Mouse (Mus musculus): ENCODE measurements around the gene Sh2d3c. TPM values are rescaled to one million over a fixed set of nuclear protein-coding genes. Genes with fewer than 3 reads are reported as not detected.

Sh2d3c gene
- total RNA-seq, 1 experiment, result 1.8 TPM

DNA sequence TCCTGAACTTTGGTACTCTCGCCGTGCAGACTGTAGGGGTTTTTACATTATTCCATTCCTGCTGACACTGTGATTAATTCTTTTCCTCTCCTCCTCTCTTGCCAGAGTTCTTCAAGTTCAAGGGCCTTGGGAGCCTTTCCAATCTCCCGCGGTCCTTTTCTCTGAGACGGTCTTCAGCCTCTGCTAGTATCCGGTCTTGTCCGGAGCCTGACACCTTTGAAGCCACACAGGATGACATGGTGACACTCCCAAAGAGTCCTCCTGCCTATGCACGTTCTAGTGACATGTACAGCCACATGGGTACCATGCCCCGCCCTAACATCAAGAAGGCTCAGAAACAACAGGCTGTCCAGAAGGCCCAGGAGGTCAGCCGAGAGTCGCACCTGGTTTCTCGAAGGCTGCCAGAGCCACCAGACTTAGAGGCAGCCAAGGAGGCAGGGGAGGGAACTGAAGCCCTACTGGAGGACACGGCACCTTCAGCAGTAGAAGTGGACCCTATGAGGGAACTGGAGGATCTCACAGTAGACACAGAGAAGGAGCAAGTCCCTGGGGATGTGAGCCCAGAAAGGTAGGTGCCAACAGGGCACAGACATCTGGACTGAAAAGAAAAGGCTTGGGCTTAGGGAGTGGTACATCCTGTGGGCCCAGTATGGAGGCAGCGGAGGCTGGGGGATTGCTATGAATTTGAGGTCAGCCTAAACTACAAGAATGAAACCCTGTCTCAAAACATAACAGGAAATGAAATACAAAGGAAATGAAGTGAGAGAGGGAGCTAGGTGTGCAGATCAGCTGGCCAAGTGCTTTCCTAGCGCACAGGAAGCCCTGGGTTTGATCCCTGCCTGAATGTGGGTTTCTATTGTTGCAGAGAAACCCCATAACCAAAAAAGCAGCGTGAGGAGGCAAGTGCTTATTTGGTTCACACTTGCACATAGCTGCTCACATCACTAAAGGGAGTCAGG, 4.3 kb downstream of the Sh2d3c start:
- TF ChIP-seq MAFK (IDR thresholded peaks at IDR 0.05; ENCODE audit: insufficient read depth, low read depth, low read length), result no peak
- TF ChIP-seq CHD2 (IDR thresholded peaks at IDR 0.05; ENCODE audit: low read depth, low read length), result no peak
- TF ChIP-seq ZC3H11A (IDR thresholded peaks at IDR 0.05; ENCODE audit: borderline replicate concordance, low read depth, low read length), result no peak
- no peak for TF ChIP-seq ZNF384 (IDR thresholded peaks at IDR 0.05; ENCODE audit: low read depth, low read length)
- no peak for TF ChIP-seq HCFC1 (IDR thresholded peaks at IDR 0.05; ENCODE audit: borderline replicate concordance, insufficient read depth, low read length)
- peaks cover 2 to 8% of the 10 kb centered on the region in 2 experiments; a peak in 2 of 4 replicates for H3K4me1 ChIP-seq (ENCODE audit: control insufficient read depth in 2 of 2, insufficient read depth in 2 of 2, low read length in 2 of 2, poor library complexity in 1 of 2)
- H3K27ac ChIP-seq (ENCODE audit: insufficient read depth, low read depth, low read length, poor library complexity, severe bottlenecking), result no peak overlapping the region
- H3K36me3 ChIP-seq (ENCODE audit: control insufficient read depth, insufficient read depth, low read length, poor library complexity, severe bottlenecking), result no peaks in the 10 kb centered on the region
- no peak overlapping the region for H3K4me3 ChIP-seq (ENCODE audit: insufficient read depth in 1 of 2, low read depth in 1 of 2, low read length in 2 of 2, poor library complexity in 1 of 2, severe bottlenecking in 1 of 2)
- no peak for DNase-seq (ENCODE audit: low read depth, low spot score)
- in situ Hi-C loops (cut with MboI; ENCODE audit: low sequenced_read_pairs in 2 of 2, unreplicated experiment in 2 of 2), result no loop called here
- H3K9ac ChIP-seq (ENCODE audit: insufficient read depth, low read depth, low read length, poor library complexity, severe bottlenecking), result no peak overlapping the region
- H3K9me3 ChIP-seq (ENCODE audit: control insufficient read depth, insufficient read depth, low read depth, low read length), result no peaks in the 10 kb centered on the region

DNA sequence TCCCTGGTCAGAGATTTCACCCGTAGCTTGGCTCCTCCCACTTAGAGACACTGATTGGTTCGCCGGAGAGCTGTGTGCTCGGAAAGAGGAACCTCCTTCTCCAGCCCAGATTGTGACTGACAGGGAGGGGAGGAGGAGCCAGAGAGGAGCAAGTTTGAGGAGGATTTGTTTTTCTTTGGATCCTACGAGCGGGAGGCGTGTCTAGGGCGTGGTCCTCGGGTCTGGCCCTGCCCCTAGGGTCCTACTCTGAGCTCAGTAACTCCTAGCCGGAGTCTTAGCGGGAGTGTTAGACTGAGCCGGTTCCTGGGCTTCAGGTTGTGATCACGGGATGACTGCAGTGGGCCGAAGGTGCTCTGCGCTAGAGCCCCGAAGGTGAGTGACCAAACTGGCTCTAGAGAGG, 6.6 kb downstream of the Sh2d3c start:
- TF ChIP-seq CHD2 (IDR thresholded peaks at IDR 0.05; ENCODE audit: low read depth, low read length) (no peak), HCFC1 (IDR thresholded peaks at IDR 0.05; ENCODE audit: borderline replicate concordance, insufficient read depth, low read length) (no peak), ZC3H11A (IDR thresholded peaks at IDR 0.05; ENCODE audit: borderline replicate concordance, low read depth, low read length) (no peak), MAFK (IDR thresholded peaks at IDR 0.05; ENCODE audit: insufficient read depth, low read depth, low read length) (no peak), ZNF384 (IDR thresholded peaks at IDR 0.05; ENCODE audit: low read depth, low read length) (no peak)
- Histone ChIP-seq H3K4me3 (ENCODE audit: insufficient read depth in 1 of 2, low read depth in 1 of 2, low read length in 2 of 2, poor library complexity in 1 of 2, severe bottlenecking in 1 of 2) (peak overlapping the region; percentile 32 to 56; a peak in 3 of 4 replicates), H3K9me3 (ENCODE audit: control insufficient read depth, insufficient read depth, low read depth, low read length) (no peaks in the 10 kb centered on the region), H3K9ac (ENCODE audit: insufficient read depth, low read depth, low read length, poor library complexity, severe bottlenecking) (peak overlapping the region; percentile 58), H3K36me3 (ENCODE audit: control insufficient read depth, insufficient read depth, low read length, poor library complexity, severe bottlenecking) (no peaks in the 10 kb centered on the region), H3K27ac (ENCODE audit: insufficient read depth, low read depth, low read length, poor library complexity, severe bottlenecking) (no peak overlapping the region), H3K4me1 (ENCODE audit: control insufficient read depth in 2 of 2, insufficient read depth in 2 of 2, low read length in 2 of 2, poor library complexity in 1 of 2) (peaks cover 2 to 5% of the 10 kb centered on the region in 2 experiments; a peak in 2 of 4 replicates)
- in situ Hi-C loops (cut with MboI; ENCODE audit: low sequenced_read_pairs in 2 of 2, unreplicated experiment in 2 of 2), result no loop called here
- peak; percentile 99 for DNase-seq (ENCODE audit: low read depth, low spot score)

DNA sequence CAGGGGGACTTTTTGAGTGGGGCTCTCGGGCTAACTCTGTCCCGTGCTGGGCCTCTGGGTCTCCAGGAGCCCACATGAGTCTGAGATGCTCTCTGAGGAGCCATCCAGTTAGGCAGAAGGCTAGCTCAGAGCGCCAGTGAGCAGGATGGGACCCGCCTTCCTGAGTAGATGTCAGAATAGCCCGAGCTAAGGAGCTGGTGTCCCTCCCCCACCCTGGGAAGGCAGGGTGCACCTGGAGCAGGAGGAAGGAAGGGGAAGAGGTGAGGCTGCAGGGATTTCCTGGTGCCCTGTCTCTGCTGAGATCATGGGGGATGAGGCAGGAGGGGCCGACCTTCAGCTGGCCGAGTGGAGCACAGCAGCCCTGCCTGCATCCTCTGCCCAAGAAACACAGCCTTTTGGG, 7.6 kb downstream of the Sh2d3c start:
- no peak overlapping the region for H3K27ac ChIP-seq (ENCODE audit: insufficient read depth, low read depth, low read length, poor library complexity, severe bottlenecking)
- no peak overlapping the region for H3K4me3 ChIP-seq (ENCODE audit: insufficient read depth in 1 of 2, low read depth in 1 of 2, low read length in 2 of 2, poor library complexity in 1 of 2, severe bottlenecking in 1 of 2)
- TF ChIP-seq ZNF384 (IDR thresholded peaks at IDR 0.05; ENCODE audit: low read depth, low read length) (no peak), MAFK (IDR thresholded peaks at IDR 0.05; ENCODE audit: insufficient read depth, low read depth, low read length) (no peak), CHD2 (IDR thresholded peaks at IDR 0.05; ENCODE audit: low read depth, low read length) (no peak), ZC3H11A (IDR thresholded peaks at IDR 0.05; ENCODE audit: borderline replicate concordance, low read depth, low read length) (no peak), HCFC1 (IDR thresholded peaks at IDR 0.05; ENCODE audit: borderline replicate concordance, insufficient read depth, low read length) (no peak)
- peaks cover 2 to 5% of the 10 kb centered on the region in 2 experiments; a peak in 2 of 4 replicates for H3K4me1 ChIP-seq (ENCODE audit: control insufficient read depth in 2 of 2, insufficient read depth in 2 of 2, low read length in 2 of 2, poor library complexity in 1 of 2)
- in situ Hi-C loops (cut with MboI; ENCODE audit: low sequenced_read_pairs in 2 of 2, unreplicated experiment in 2 of 2), result no loop called here
- H3K9me3 ChIP-seq (ENCODE audit: control insufficient read depth, insufficient read depth, low read depth, low read length), result no peaks in the 10 kb centered on the region
- 0 out of 2 replicates have a peak overlapping the region, but pooled peaks have one; percentile 4 for H3K9ac ChIP-seq (ENCODE audit: insufficient read depth, low read depth, low read length, poor library complexity, severe bottlenecking)
- H3K36me3 ChIP-seq (ENCODE audit: control insufficient read depth, insufficient read depth, low read length, poor library complexity, severe bottlenecking), result no peaks in the 10 kb centered on the region
- no peak for DNase-seq (ENCODE audit: low read depth, low spot score)

- no peak for TF ChIP-seq ZC3H11A (IDR thresholded peaks at IDR 0.05; ENCODE audit: borderline replicate concordance, low read depth, low read length)
- no peak for TF ChIP-seq MAFK (IDR thresholded peaks at IDR 0.05; ENCODE audit: insufficient read depth, low read depth, low read length)
- no peak for TF ChIP-seq CHD2 (IDR thresholded peaks at IDR 0.05; ENCODE audit: low read depth, low read length)
- TF ChIP-seq ZNF384 (IDR thresholded peaks at IDR 0.05; ENCODE audit: low read depth, low read length), result no peak
- no peak for TF ChIP-seq HCFC1 (IDR thresholded peaks at IDR 0.05; ENCODE audit: borderline replicate concordance, insufficient read depth, low read length)
- H3K36me3 ChIP-seq (ENCODE audit: control insufficient read depth, insufficient read depth, low read length, poor library complexity, severe bottlenecking), result no peaks in the 10 kb centered on the region
- no peak for DNase-seq (ENCODE audit: low read depth, low spot score)
- H3K9me3 ChIP-seq (ENCODE audit: control insufficient read depth, insufficient read depth, low read depth, low read length), result no peaks in the 10 kb centered on the region
- in situ Hi-C loops (cut with MboI; ENCODE audit: low sequenced_read_pairs in 2 of 2, unreplicated experiment in 2 of 2), result no loop called here
- H3K27ac ChIP-seq (ENCODE audit: insufficient read depth, low read depth, low read length, poor library complexity, severe bottlenecking), result no peak overlapping the region
- H3K4me1 ChIP-seq (ENCODE audit: control insufficient read depth in 2 of 2, insufficient read depth in 2 of 2, low read length in 2 of 2, poor library complexity in 1 of 2), result peaks cover 2 to 5% of the 10 kb centered on the region in 2 experiments; a peak in 2 of 4 replicates
- H3K4me3 ChIP-seq (ENCODE audit: insufficient read depth in 1 of 2, low read depth in 1 of 2, low read length in 2 of 2, poor library complexity in 1 of 2, severe bottlenecking in 1 of 2), result no peak overlapping the region
- no peak overlapping the region for H3K9ac ChIP-seq (ENCODE audit: insufficient read depth, low read depth, low read length, poor library complexity, severe bottlenecking)
Measured at GRCm38 (mm10) chr2:32729547-32729946, 8.7 kb downstream of the Sh2d3c start.

Data from ES-E14 (cell line).